Mouse (Mus musculus) heart, embryonic 14.5 days (tissue): ENCODE data around the gene Gata3. TPM values are rescaled to one million over a fixed set of nuclear protein-coding genes. Genes with fewer than 3 reads are reported as not detected.

ENCODE experiments used
- ATAC-seq: fragments of 200-750 bp; cut with Nextera tagmentation; 2 replicates; pipeline ENCODE4 v1.8.0; 2017; ENCODE audit warnings: low read depth, moderate TSS enrichment; ENCODE audit not compliant: insufficient number of reproducible peaks, insufficient read depth, low FRiP score
- H3K27ac ChIP-seq, 2 experiments: fragments of 200-500 bp in 1 of 2; fragments of 300-500 bp in 1 of 2; sonication (generic) in 1 of 2; replicated peaks in 1 of 2; 2 replicates each; pipeline ENCODE4 v1.5.1; 2012 to 2014; ENCODE audit warnings: low read depth in 2 of 2, low read length in 2 of 2, control low read depth in 1 of 2, mild to moderate bottlenecking in 1 of 2, mixed read lengths in 1 of 2; ENCODE audit not compliant: control insufficient read depth in 1 of 2, insufficient read depth in 1 of 2
- H3K27me3 ChIP-seq: fragments of 300-500 bp; sonication (generic); 2 replicates; pipeline ENCODE4 v1.6.1; 2014; ENCODE audit warnings: mild to moderate bottlenecking, low read length, control low read depth; ENCODE audit not compliant: control insufficient read depth, insufficient read depth
- H3K36me3 ChIP-seq: fragments of 300-500 bp; sonication (generic); 2 replicates; pipeline ENCODE4 v1.6.1; 2014; ENCODE audit warnings: mild to moderate bottlenecking, control low read depth, low read length, mixed read lengths; ENCODE audit not compliant: control insufficient read depth, insufficient read depth
- H3K4me1 ChIP-seq, 2 experiments: fragments of 200-500 bp in 1 of 2; fragments of 300-500 bp in 1 of 2; sonication (generic) in 1 of 2; 2 replicates each; pipeline ENCODE4 v1.6.1; 2012 to 2014; ENCODE audit warnings: low read length in 2 of 2, control low read depth in 1 of 2, mixed read lengths in 1 of 2; ENCODE audit not compliant: control insufficient read depth in 2 of 2, insufficient read depth in 2 of 2
- H3K4me2 ChIP-seq: fragments of 300-500 bp; sonication (generic); 2 replicates; pipeline ENCODE4 v1.6.1; 2014; ENCODE audit warnings: mild to moderate bottlenecking, low read length
- H3K4me3 ChIP-seq, 2 experiments: fragments of 200-500 bp in 1 of 2; fragments of 300-500 bp in 1 of 2; sonication (generic) in 1 of 2; 2 replicates each; pipeline ENCODE4 v1.5.1; 2012 to 2014; ENCODE audit warnings: low read length in 2 of 2, mild to moderate bottlenecking in 2 of 2, control low read depth in 1 of 2, low read depth in 1 of 2, moderate library complexity in 1 of 2; ENCODE audit not compliant: control insufficient read depth in 1 of 2, insufficient read depth in 1 of 2
- H3K9ac ChIP-seq: fragments of 300-500 bp; sonication (generic); 2 replicates; pipeline ENCODE4 v1.6.1; 2014; ENCODE audit warnings: mild to moderate bottlenecking, low read length
- H3K9me3 ChIP-seq: fragments of 300-500 bp; sonication (generic); 2 replicates; pipeline ENCODE4 v1.6.1; 2016; ENCODE audit warnings: low read length, control low read depth; ENCODE audit not compliant: control insufficient read depth
- WGBS: fragments of 180-500 bp; shearing (Covaris S2); extraction: QIAGEN DNeasy Blood & Tissue Kit; methylation state at CpG from one replicate; pipeline ENCODE4 v1.1.7; 2014; 5-methylcytosine and 5-hydroxymethylcytosine counted together
- polyA plus RNA-seq: library from polyadenylated mRNA; unstranded; fragments of >200 nt; fragmentation: Nextera tagmentation; extraction: Ambion mirVana; gene quantifications from 2 replicates; pipeline ENCODE4 v1.2.1, GENCODE M21; 2014

The Gata3 gene
- polyA plus RNA-seq = 2.4 and 3.1 TPM in 2 replicates

GRCm38 (mm10) chr2:9889651-9890183 lies at the start of gene Gata3:
Gata3 (minus strand) TSS chr2:9890034.
- H3K36me3 ChIP-seq = no peaks in the 10 kb centered on the region
- no peak for ATAC-seq
- H3K4me2 ChIP-seq = peak within 1 kb of the TSS; percentile 62
- H3K27me3 ChIP-seq = peaks cover 95% of the 10 kb centered on the region
- H3K27ac ChIP-seq = no peak within 1 kb of the TSS
- no peaks in the 10 kb centered on the region for H3K9me3 ChIP-seq
- H3K9ac ChIP-seq = no peak within 1 kb of the TSS
- peaks cover 0 to 13% of the 10 kb centered on the region in 2 experiments; a peak in 1 of 4 replicates for H3K4me1 ChIP-seq
- peak within 1 kb of the TSS; percentile 25 for H3K4me3 ChIP-seq
- WGBS = 0% methylated on average over 23 of the region's 23 CpGs

- H3K4me3 ChIP-seq = no peak overlapping the region
- no peak overlapping the region for H3K4me2 ChIP-seq
- no peaks in the 10 kb centered on the region for H3K36me3 ChIP-seq
- H3K9ac ChIP-seq = no peak overlapping the region
- no peaks in the 10 kb centered on the region for H3K9me3 ChIP-seq
- ATAC-seq = no peak
- H3K4me1 ChIP-seq = peaks cover 0 to 5% of the 10 kb centered on the region in 2 experiments; a peak in 2 of 4 replicates
- 58% methylated on average over 4 of the region's 4 CpGs for WGBS
- H3K27ac ChIP-seq = no peak overlapping the region
- H3K27me3 ChIP-seq = no peaks in the 10 kb centered on the region
These were observed 49.4 kb upstream of the Gata3 start for GRCm38 (mm10) chr2:9939250-9939649.

GRCm38 (mm10) chr2:9935965-9936364 lies 46.1 kb upstream of the Gata3 start:
- Histone ChIP-seq H3K27ac (no peak overlapping the region), H3K27me3 (no peaks in the 10 kb centered on the region), H3K36me3 (no peaks in the 10 kb centered on the region), H3K4me2 (no peak overlapping the region), H3K4me1 (peaks cover 0 to 5% of the 10 kb centered on the region in 2 experiments; a peak in 2 of 4 replicates), H3K4me3 (no peak overlapping the region), H3K9ac (no peak overlapping the region), H3K9me3 (no peaks in the 10 kb centered on the region)
- ATAC-seq = no peak
- WGBS = 14% methylated on average over 1 of the region's 1 CpGs

GRCm38 (mm10) chr2:9926905-9927283 lies 37.1 kb upstream of the Gata3 start:
- Histone ChIP-seq H3K9ac (no peak overlapping the region), H3K4me1 (0 out of 4 replicates have a peak, but pooled peaks cover 0 to 2% of the 10 kb centered on the region in 2 experiments), H3K36me3 (no peaks in the 10 kb centered on the region), H3K4me3 (no peak overlapping the region), H3K9me3 (no peaks in the 10 kb centered on the region), H3K27me3 (no peaks in the 10 kb centered on the region), H3K4me2 (no peak overlapping the region), H3K27ac (no peak overlapping the region)
- ATAC-seq = no peak
- WGBS = 85% methylated on average over 4 of the region's 4 CpGs

GRCm38 (mm10) chr2:9926194-9926904 lies 36.5 kb upstream of the Gata3 start:
- no peak for ATAC-seq
- H3K4me2 ChIP-seq = no peak overlapping the region
- 0 out of 4 replicates have a peak, but pooled peaks cover 0 to 2% of the 10 kb centered on the region in 2 experiments for H3K4me1 ChIP-seq
- no peak overlapping the region for H3K9ac ChIP-seq
- no peak overlapping the region for H3K4me3 ChIP-seq
- no peaks in the 10 kb centered on the region for H3K27me3 ChIP-seq
- no peaks in the 10 kb centered on the region for H3K9me3 ChIP-seq
- H3K27ac ChIP-seq = no peak overlapping the region
- 43% methylated on average over 7 of the region's 7 CpGs for WGBS
- no peaks in the 10 kb centered on the region for H3K36me3 ChIP-seq

- no peak overlapping the region for H3K9ac ChIP-seq
- H3K9me3 ChIP-seq = no peaks in the 10 kb centered on the region
- WGBS = 68% methylated on average over 17 of the region's 17 CpGs
- peaks cover 16% of the 10 kb centered on the region for H3K36me3 ChIP-seq
- no peak overlapping the region for H3K4me3 ChIP-seq
- no peaks in the 10 kb centered on the region for H3K4me1 ChIP-seq
- H3K27ac ChIP-seq = no peak overlapping the region
- ATAC-seq = no peak
- no peak overlapping the region for H3K4me2 ChIP-seq
- H3K27me3 ChIP-seq = no peaks in the 10 kb centered on the region
These were observed 29.0 kb upstream of the Gata3 start for GRCm38 (mm10) chr2:9918691-9919471.

GRCm38 (mm10) chr2:9917602-9918001 lies 27.8 kb upstream of the Gata3 start:
- peaks cover 16% of the 10 kb centered on the region for H3K36me3 ChIP-seq
- H3K4me3 ChIP-seq = no peak overlapping the region
- peaks cover 4 to 6% of the 10 kb centered on the region in 2 experiments; a peak in 3 of 4 replicates for H3K4me1 ChIP-seq
- WGBS = 88% methylated on average over 9 of the region's 9 CpGs
- no peak overlapping the region for H3K27ac ChIP-seq
- no peaks in the 10 kb centered on the region for H3K9me3 ChIP-seq
- H3K9ac ChIP-seq = no peak overlapping the region
- no peaks in the 10 kb centered on the region for H3K27me3 ChIP-seq
- no peak for ATAC-seq
- H3K4me2 ChIP-seq = no peak overlapping the region
